Mouse (Mus musculus): Measurements from ENCODE around the gene Orc5.

DNA sequence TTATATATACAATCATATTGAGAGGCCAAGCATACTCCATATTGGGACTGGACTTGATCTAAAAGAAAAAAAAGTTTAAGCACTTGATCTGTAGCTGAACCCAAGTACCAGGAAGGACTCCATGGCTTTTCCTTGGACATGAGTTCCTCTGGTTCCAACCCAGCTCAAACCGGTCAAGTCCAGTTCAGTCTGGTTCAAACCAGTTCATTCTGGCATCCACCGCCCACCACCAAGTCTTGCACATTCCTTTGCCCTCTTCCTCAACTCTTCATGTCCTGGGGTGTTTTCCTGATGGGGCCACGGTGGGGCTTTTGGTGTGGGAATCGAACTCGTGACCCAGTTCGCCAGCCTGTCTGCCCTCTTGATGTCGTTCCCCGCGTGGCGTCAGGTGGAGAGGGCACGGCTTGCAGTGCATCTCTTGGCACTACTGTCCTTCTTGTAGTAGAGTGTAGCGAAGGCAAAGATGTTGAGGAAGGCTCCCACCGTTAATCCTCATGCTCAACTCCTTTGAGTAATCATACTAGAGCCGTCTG is 2.1 kb upstream of the Orc5 start:
- TF ChIP-seq POLR2A (IDR thresholded peaks at IDR 0.05; ENCODE audit: insufficient read depth, low read depth, low read length) = no peak
- no peak for TF ChIP-seq CTCF (IDR thresholded peaks at IDR 0.05; ENCODE audit: insufficient read depth, low read depth, low read length)
